Comparison of ENCODE assay signal across 16 mouse cellular contexts in the genomic region with DNA sequence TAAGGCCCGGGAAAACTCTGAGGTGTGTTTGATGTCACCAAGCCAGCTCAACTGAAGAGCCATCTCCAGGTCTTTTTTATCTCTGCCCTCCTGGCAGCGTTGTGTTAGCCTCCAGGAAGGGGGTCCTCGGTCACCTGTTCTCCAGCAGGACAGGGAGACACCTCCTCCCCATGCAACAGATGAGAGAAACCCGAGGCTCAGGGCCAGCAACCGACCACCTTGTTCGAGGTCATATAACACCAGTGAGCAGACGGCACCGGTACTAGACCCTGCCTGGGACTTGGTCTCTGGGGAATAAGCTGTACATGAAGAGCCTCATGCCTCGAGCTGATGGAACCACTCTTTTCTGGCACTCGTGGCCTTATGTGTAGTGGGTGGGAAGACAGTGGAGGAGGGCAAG.
"Had no signal": no experiment of that assay in that cellular context is flagged by ENCODE, and none has a peak within 500 bp of the region (broad histone marks: within the 10 kb centered on the region; RNA-seq: fewer than 3 reads in every experiment).

No protein-coding gene starts in this region.

- DNase-seq: lung, embryonic 14.5 days; lung, postnatal 10 days; midbrain, embryonic 14.5 days; retina, postnatal 1 day; right cerebral cortex, adult 18-20 months; right cerebral cortex, postnatal 25 days; right cerebral cortex, postnatal 4 days; spleen, adult 18-20 months; thymus, adult 18-20 months; thymus, postnatal 14 days; thymus, postnatal 36 days had no signal

- H3K27ac ChIP-seq: midbrain, embryonic 12.5 days; neural tube, embryonic 13.5 days; neural tube, embryonic 15.5 days had no signal

- H3K4me3 ChIP-seq: midbrain, embryonic 10.5 days; midbrain, embryonic 12.5 days; myocyte; neural tube, embryonic 13.5 days; neural tube, embryonic 15.5 days had no signal
